Mouse (Mus musculus) forebrain, embryonic 12.5 days (tissue): ENCODE data around the gene Gdi2. TPM values are rescaled to one million over a fixed set of nuclear protein-coding genes. Genes with fewer than 3 reads are reported as not detected.

Experiments used
- ATAC-seq: fragments of 200-750 bp; cut with Nextera tagmentation; 2 replicates; pipeline ENCODE4 v1.8.0; 2017; ENCODE audit warnings: moderate TSS enrichment; ENCODE audit not compliant: low FRiP score
- H3K27ac ChIP-seq: fragments of 300-500 bp; sonication (generic); 2 replicates; pipeline ENCODE4 v1.5.1; 2016; ENCODE audit warnings: mild to moderate bottlenecking
- H3K27me3 ChIP-seq: fragments of 300-500 bp; sonication (generic); 2 replicates; pipeline ENCODE4 v1.6.1; 2016; ENCODE audit warnings: mild to moderate bottlenecking
- H3K36me3 ChIP-seq: fragments of 300-500 bp; sonication (generic); replicated peaks from 2 replicates; pipeline ENCODE4 v1.6.1; 2016; ENCODE audit warnings: mild to moderate bottlenecking
- H3K4me1 ChIP-seq: fragments of 300-500 bp; sonication (generic); 2 replicates; pipeline ENCODE4 v1.6.1; 2016
- H3K4me2 ChIP-seq: fragments of 300-500 bp; sonication (generic); 2 replicates; pipeline ENCODE4 v1.6.1; 2016; ENCODE audit warnings: mild to moderate bottlenecking, moderate library complexity
- H3K4me3 ChIP-seq: fragments of 300-500 bp; sonication (generic); replicated peaks from 2 replicates; pipeline ENCODE4 v1.5.1; 2016; ENCODE audit warnings: mild to moderate bottlenecking
- H3K9ac ChIP-seq: fragments of 300-500 bp; sonication (generic); 2 replicates; pipeline ENCODE4 v1.6.1; 2016; ENCODE audit warnings: mild to moderate bottlenecking
- H3K9me3 ChIP-seq: fragments of 300-500 bp; sonication (generic); 2 replicates; pipeline ENCODE4 v1.6.1; 2016
- WGBS: fragments of 180-500 bp; shearing (Covaris S2); methylation state at CpG from one replicate; pipeline ENCODE4 v1.1.7; 2016; 5-methylcytosine and 5-hydroxymethylcytosine counted together
- polyA plus RNA-seq: library from polyadenylated mRNA; unstranded; fragments of >200 nt; fragmentation: Nextera tagmentation; extraction: Ambion mirVana; gene quantifications from 2 replicates; pipeline ENCODE4 v1.2.1, GENCODE M21; 2016

Gdi2 gene
- polyA plus RNA-seq, 1 experiment from 2014 or later, result 434 TPM

DNA sequence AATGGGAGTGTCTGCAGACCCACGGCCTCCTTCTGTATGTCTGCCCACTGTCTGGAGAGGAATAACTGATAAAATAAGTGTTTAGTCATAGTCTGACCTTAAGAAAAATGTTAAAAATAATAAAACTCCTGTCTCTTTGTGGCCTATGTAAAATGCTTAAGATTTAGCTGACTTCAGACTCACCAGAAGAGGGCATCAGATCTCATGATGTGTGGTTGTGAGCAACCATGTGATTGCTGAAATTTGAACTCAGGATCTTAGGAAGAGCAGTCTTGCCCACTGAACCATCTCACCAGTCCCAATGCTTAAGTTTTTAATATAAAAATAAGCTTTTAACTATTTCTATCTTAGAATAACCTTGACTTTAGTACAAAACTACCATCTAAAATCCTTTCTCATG, 25.3 kb downstream of the Gdi2 start:
- no peak for ATAC-seq
- 97% methylated on average over 1 of the region's 1 CpGs for WGBS
- Histone ChIP-seq H3K4me2 (no peak overlapping the region), H3K27me3 (no peaks in the 10 kb centered on the region), H3K27ac (no peak overlapping the region), H3K36me3 (peaks cover 49% of the 10 kb centered on the region), H3K4me3 (no peak overlapping the region), H3K4me1 (no peaks in the 10 kb centered on the region), H3K9me3 (no peaks in the 10 kb centered on the region), H3K9ac (no peak overlapping the region)

DNA sequence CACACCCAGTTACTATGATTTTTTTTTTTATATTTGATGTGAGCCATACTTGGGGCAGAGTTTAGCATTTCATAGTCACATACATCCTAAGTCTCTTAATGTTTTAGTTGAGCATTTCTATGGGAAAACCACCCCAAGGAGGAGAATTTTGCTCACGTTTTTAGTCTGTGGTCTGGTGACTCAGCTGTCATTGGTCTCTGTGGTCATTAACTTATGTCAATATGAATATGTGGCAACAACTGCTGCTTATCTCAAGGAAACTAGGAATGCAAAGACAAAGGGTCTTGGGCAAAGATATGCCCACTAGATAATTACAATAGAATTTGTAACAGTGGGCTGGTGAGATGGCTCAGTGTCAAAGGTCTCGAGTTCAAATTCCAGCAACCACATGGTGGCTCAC, 26.1 kb downstream of the Gdi2 start:
- Histone ChIP-seq H3K9ac (no peak overlapping the region), H3K27me3 (no peaks in the 10 kb centered on the region), H3K9me3 (no peaks in the 10 kb centered on the region), H3K4me3 (no peak overlapping the region), H3K4me1 (no peaks in the 10 kb centered on the region), H3K27ac (no peak overlapping the region), H3K36me3 (peaks cover 55% of the 10 kb centered on the region), H3K4me2 (no peak overlapping the region)
- ATAC-seq, result no peak
- 81% methylated on average over 2 of the region's 2 CpGs for WGBS

DNA sequence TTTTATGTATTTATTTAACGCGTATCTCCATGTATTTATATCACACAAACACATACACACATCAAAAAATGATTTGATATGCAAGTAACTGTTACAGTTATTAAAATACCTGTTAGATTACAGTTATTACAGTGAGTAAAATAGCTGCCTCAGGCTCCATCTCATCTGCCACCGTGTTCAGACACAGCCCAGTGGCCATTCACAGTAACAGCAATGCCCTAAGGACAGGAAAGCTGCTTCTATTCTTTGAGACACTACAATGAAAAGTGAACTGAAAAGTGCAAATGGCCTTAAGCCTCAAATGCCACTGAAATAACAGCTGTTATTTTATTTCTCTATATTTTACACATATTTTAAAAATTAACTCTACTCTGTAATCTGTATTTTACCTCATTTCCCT, 52.9 kb downstream of the Gdi2 start:
- Histone ChIP-seq H3K27me3 (no peaks in the 10 kb centered on the region), H3K4me3 (no peak overlapping the region), H3K36me3 (peaks cover 53% of the 10 kb centered on the region), H3K9me3 (no peaks in the 10 kb centered on the region), H3K9ac (no peak overlapping the region), H3K4me1 (no peaks in the 10 kb centered on the region), H3K27ac (no peak overlapping the region), H3K4me2 (no peak overlapping the region)
- ATAC-seq, result no peak
- 91% methylated on average over 3 of the region's 3 CpGs for WGBS

DNA sequence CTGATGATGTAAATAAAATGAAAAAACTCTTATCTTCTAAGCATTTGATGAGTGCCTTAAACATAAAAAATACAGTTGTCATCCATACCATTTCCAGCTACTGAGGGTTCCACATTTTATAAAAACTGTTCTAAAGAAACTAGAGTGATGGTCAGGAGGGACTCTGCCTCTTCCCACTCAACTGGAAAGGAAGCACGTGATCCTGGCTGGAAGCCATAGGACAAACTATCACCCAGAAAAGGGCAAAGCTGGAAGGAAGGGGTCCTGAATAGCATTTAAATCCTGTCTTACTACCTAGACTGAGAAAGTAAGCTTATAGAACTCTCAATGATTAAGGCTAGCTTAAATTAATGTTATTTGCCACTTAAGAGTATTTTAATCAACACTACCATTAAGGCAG, 56.4 kb downstream of the Gdi2 start:
- ATAC-seq, result no peak
- H3K27ac ChIP-seq, result no peak overlapping the region
- WGBS, result 91% methylated on average over 1 of the region's 1 CpGs
- no peaks in the 10 kb centered on the region for H3K9me3 ChIP-seq
- H3K36me3 ChIP-seq, result peaks cover 53% of the 10 kb centered on the region
- H3K9ac ChIP-seq, result no peak overlapping the region
- H3K27me3 ChIP-seq, result no peaks in the 10 kb centered on the region
- no peaks in the 10 kb centered on the region for H3K4me1 ChIP-seq
- no peak overlapping the region for H3K4me3 ChIP-seq
- H3K4me2 ChIP-seq, result no peak overlapping the region

DNA sequence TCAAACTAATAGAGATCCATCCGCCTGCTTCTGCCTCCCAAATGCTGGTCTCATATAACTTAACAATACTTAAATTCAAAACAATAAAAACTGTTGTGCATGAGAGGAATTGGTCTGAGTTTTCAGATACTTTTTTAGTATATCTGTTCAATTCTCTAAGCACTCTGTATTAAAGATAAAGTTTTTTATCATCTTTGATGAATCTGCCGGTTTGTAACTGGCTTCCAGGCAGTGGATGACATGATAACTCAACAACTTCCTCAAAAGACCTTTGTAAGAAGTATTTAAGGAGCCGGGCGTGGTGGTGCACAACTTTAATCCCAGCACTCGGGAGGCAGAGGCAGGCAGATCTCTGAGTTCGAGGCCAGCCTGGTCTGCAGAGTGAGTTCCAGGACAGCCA, 58.4 kb downstream of the Gdi2 start:
- H3K36me3 ChIP-seq, result peaks cover 44% of the 10 kb centered on the region
- no peaks in the 10 kb centered on the region for H3K4me1 ChIP-seq
- no peak overlapping the region for H3K27ac ChIP-seq
- no peaks in the 10 kb centered on the region for H3K9me3 ChIP-seq
- WGBS, result 96% methylated on average over 6 of the region's 6 CpGs
- H3K4me3 ChIP-seq, result no peak overlapping the region
- no peak for ATAC-seq
- no peaks in the 10 kb centered on the region for H3K27me3 ChIP-seq
- no peak overlapping the region for H3K4me2 ChIP-seq
- H3K9ac ChIP-seq, result no peak overlapping the region

DNA sequence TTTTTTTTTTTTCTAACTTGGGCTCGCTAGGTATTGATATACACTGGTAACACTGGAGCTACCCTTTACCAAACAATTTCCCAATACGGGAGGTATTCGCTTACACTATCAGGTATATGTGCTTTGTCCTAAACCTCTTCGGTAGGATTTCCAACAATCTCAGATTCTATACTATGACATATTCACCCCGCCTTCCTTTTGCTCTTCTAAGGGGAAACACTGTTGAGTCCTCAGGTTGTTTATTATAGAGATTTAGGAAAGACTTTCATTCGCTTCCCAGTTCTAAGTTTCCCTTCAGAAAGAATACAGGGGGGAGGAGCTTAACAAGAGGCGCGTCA, 71.9 kb downstream of the Gdi2 start:
- no peak for ATAC-seq
- no peak overlapping the region; the same call in 1 of the 2 replicates for H3K27ac ChIP-seq
- WGBS, result 24% methylated on average over 8 of the region's 8 CpGs

DNA sequence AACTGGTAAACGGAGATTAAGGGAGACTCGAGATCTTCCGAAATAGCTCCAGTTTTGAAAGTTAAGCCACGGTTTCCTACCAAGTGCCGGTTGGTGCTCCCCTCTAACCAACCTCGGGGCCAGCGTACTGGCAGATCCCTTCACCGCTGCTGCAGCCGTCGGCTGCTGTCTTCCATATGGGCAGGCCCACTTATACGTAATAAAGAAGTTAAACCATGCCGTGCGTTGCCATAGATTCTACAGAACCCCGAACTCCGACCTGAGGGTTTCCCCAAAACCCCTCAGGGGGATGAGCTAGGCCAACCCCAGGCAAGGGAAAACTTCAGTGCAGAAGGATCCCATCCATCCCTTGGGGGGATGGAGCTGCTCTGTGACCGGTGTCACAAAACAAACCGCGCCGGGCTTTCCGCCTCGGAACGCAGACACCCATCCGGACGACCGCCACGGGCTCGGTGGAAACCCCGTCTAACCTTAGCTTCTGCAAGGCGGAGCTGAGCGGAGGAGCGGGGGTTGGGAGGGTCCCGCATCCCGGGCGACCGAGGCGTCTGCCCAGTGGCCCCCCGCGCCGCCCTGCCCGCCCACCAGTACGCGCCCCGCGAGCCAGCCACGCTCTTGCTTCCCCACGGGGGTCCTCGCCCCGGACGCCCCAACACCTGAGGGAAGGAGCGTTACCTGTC, 72.4 kb downstream of the Gdi2 start:
- Histone ChIP-seq H3K4me1 (peaks cover 3% of the 10 kb centered on the region; the same call in 1 of the 2 replicates), H3K4me3 (peak overlapping the region; percentile 93), H3K27me3 (0 out of 2 replicates have a peak, but pooled peaks cover 7% of the 10 kb centered on the region), H3K36me3 (no peaks in the 10 kb centered on the region), H3K9me3 (0 out of 2 replicates have a peak, but pooled peaks cover 2% of the 10 kb centered on the region), H3K27ac (peak overlapping the region; percentile 95), H3K4me2 (peak overlapping the region; percentile 76), H3K9ac (peak overlapping the region; percentile 85)
- ATAC-seq, result peak; percentile 55
- WGBS, result under 1% methylated on average over 41 of the region's 50 CpGs

More for the DNA sequence above, 71.9 kb downstream of the Gdi2 start:
- Histone ChIP-seq H3K4me1 (peaks cover 3% of the 10 kb centered on the region; the same call in 1 of the 2 replicates), H3K27me3 (0 out of 2 replicates have a peak, but pooled peaks cover 7% of the 10 kb centered on the region), H3K4me2 (peak overlapping the region; percentile 76), H3K9me3 (0 out of 2 replicates have a peak, but pooled peaks cover 2% of the 10 kb centered on the region), H3K36me3 (no peaks in the 10 kb centered on the region), H3K4me3 (peak overlapping the region; percentile 93), H3K9ac (peak overlapping the region; percentile 85)

DNA sequence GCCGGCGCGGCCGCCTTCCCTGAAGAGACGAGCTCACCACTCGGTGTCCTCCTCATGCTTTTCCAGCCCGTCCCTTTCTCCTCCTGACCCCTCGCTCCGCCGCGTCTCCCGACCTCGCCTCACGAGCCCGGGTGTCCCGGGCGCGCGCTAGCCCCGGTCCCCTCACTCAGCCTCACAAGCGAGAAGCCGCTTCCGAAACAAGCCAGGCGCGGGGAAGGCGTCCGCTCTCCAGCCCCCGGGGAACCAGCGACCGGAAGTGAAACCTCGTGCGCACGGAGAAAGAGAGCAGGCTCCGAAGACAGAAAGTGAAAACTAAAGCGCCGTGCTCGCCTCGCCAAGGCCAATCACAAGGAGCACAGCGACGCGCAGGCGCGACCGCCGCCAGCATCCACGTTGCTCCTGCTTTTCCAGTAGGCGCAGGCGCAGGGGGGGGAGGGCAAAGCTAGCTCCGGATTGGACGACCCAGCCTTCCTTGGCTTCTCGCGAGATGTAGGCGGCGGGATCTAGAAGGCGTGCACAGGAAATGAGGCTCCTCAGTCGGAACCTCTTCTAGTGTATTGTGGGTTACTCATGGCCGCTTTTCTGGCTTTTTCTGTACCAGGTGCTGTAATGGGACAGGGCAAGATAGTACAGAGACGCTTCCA, 73.1 kb downstream of the Gdi2 start, which contains the start of gene Fam208b:
TSS of gene Fam208b (minus strand) at position 314 of the 644 bp plus-strand sequence.
- H3K27me3 ChIP-seq, result 0 out of 2 replicates have a peak, but pooled peaks cover 7% of the 10 kb centered on the region
- peak within 1 kb of the TSS; percentile 95 for H3K27ac ChIP-seq
- peaks cover 3% of the 10 kb centered on the region; the same call in 1 of the 2 replicates for H3K4me1 ChIP-seq
- WGBS, result under 1% methylated on average over 58 of the region's 58 CpGs
- peak within 1 kb of the TSS; percentile 93 for H3K4me3 ChIP-seq
- ATAC-seq, result peak; percentile 99
- H3K4me2 ChIP-seq, result peak within 1 kb of the TSS; percentile 76
- H3K9me3 ChIP-seq, result 0 out of 2 replicates have a peak, but pooled peaks cover 2% of the 10 kb centered on the region
- H3K9ac ChIP-seq, result peak within 1 kb of the TSS; percentile 85
- no peaks in the 10 kb centered on the region for H3K36me3 ChIP-seq

Other genes with a start within 250 kb of the Gdi2 start
- gene Fam208b, start 73.0 kb downstream of the Gdi2 start, polyA plus RNA-seq, result 26.1 and 29.8 TPM in 2 replicates
- 14.4 and 16.1 TPM in 2 replicates for gene Asb13, start 96.0 kb downstream of the Gdi2 start, polyA plus RNA-seq